Mouse (Mus musculus) MEL (cell line): Measurements from ENCODE around the gene Ccr4. TPM values are rescaled to one million over a fixed set of nuclear protein-coding genes. Genes with fewer than 3 reads are reported as not detected.

Source experiments
- DNase-seq: peaks from one replicate; pipeline ENCODE4 v3.0.0; 2011; ENCODE audit warnings: low read depth, low spot score
- H3K27ac ChIP-seq: 2 replicates; pipeline ENCODE4 v1.5.1; 2012; ENCODE audit warnings: low read depth, mild to moderate bottlenecking, control low read depth, low read length, moderate library complexity; ENCODE audit not compliant: control insufficient read depth
- H3K27me3 ChIP-seq, 2 experiments: fragments of 150-350 bp in 1 of 2; sonication (generic) in 1 of 2; 2 replicates each; pipeline ENCODE4 v1.6.1; 2012; ENCODE audit warnings: low read length in 2 of 2, mild to moderate bottlenecking in 2 of 2, improper control_type of control experiment in 1 of 2, moderate library complexity in 1 of 2; ENCODE audit not compliant: insufficient read depth in 2 of 2, control insufficient read depth in 1 of 2
- H3K36me3 ChIP-seq, 2 experiments: 2 replicates each; pipeline ENCODE4 v1.6.1; 2012 to 2014; ENCODE audit warnings: low read length in 2 of 2, improper control_type of control experiment in 1 of 2, inconsistent platforms in 1 of 2, mild to moderate bottlenecking in 1 of 2; ENCODE audit not compliant: insufficient read depth in 2 of 2, control insufficient read depth in 1 of 2
- H3K4me1 ChIP-seq, 2 experiments: fragments of 150-350 bp in 1 of 2; sonication (generic) in 1 of 2; 2 replicates each; pipeline ENCODE4 v1.6.1; 2012; ENCODE audit warnings: low read length in 2 of 2, improper control_type of control experiment in 1 of 2, mild to moderate bottlenecking in 1 of 2; ENCODE audit not compliant: insufficient read depth in 2 of 2, control insufficient read depth in 1 of 2
- H3K4me3 ChIP-seq, 2 experiments: fragments of 150-350 bp in 1 of 2; sonication (generic) in 1 of 2; 2 replicates each; pipeline ENCODE4 v1.5.1; 2012; ENCODE audit warnings: low read depth in 2 of 2, low read length in 2 of 2, mild to moderate bottlenecking in 2 of 2, moderate library complexity in 2 of 2, control low read depth in 1 of 2, improper control_type of control experiment in 1 of 2; ENCODE audit not compliant: control insufficient read depth in 1 of 2, insufficient read depth in 1 of 2
- H3K79me2 ChIP-seq: 2 replicates; pipeline ENCODE4 v1.6.1; 2012; ENCODE audit warnings: mild to moderate bottlenecking, low read length, moderate library complexity; ENCODE audit not compliant: control insufficient read depth, poor library complexity, insufficient read depth
- H3K9ac ChIP-seq: 2 replicates; pipeline ENCODE4 v1.6.1; 2012; ENCODE audit warnings: low read depth, mild to moderate bottlenecking, control low read depth, low read length, moderate library complexity; ENCODE audit not compliant: control insufficient read depth, poor library complexity, severe bottlenecking
- H3K9me3 ChIP-seq: fragments of 150-350 bp; sonication (generic); replicated peaks from 2 replicates; pipeline ENCODE4 v1.6.1; 2012; ENCODE audit warnings: mild to moderate bottlenecking, low read length, improper control_type of control experiment, moderate library complexity; ENCODE audit not compliant: insufficient read depth
- CHD1 ChIP-seq: IDR thresholded peaks from 2 replicates; pipeline ENCODE4 v1.6.1; 2012; ENCODE audit warnings: low read depth, mild to moderate bottlenecking, inconsistent platforms, low read length, improper control_type of control experiment
- CHD2 ChIP-seq: IDR thresholded peaks from 2 replicates; pipeline ENCODE4 v1.6.1; 2011; ENCODE audit warnings: low read length, improper control_type of control experiment
- CTCF ChIP-seq, 3 experiments: IDR thresholded peaks in 2 of 3; conservative IDR thresholded peaks in 1 of 3; 2 replicates each; pipeline ENCODE4 v1.5.1; 2011 to 2012; ENCODE audit warnings: low read length in 3 of 3, low read depth in 2 of 3, mild to moderate bottlenecking in 2 of 3, improper control_type of control experiment in 1 of 3, inconsistent platforms in 1 of 3, mixed read lengths in 1 of 3, moderate library complexity in 1 of 3; ENCODE audit not compliant: control insufficient read depth in 1 of 3, insufficient read depth in 1 of 3, poor library complexity in 1 of 3, severe bottlenecking in 1 of 3
- E2F4 ChIP-seq: IDR thresholded peaks from 2 replicates; pipeline ENCODE4 v1.6.1; 2011; ENCODE audit warnings: low read depth, low read length, improper control_type of control experiment, borderline replicate concordance
- ELF1 ChIP-seq: IDR thresholded peaks from 2 replicates; pipeline ENCODE4 v1.6.1; 2014; ENCODE audit warnings: low read depth, mild to moderate bottlenecking, inconsistent platforms, low read length, improper control_type of control experiment, moderate library complexity
- EP300 ChIP-seq, 2 experiments: IDR thresholded peaks; 2 replicates each; pipeline ENCODE4 v1.6.1; 2011; ENCODE audit warnings: improper control_type of control experiment in 2 of 2, low read length in 2 of 2, low read depth in 1 of 2, mild to moderate bottlenecking in 1 of 2
- GABPA ChIP-seq: IDR thresholded peaks from 2 replicates; pipeline ENCODE4 v1.6.1; 2012; ENCODE audit warnings: low read depth, mild to moderate bottlenecking, inconsistent platforms, low read length, improper control_type of control experiment, moderate library complexity
- GATA1 ChIP-seq: IDR thresholded peaks from 2 replicates; pipeline ENCODE4 v1.6.1; 2011; ENCODE audit warnings: low read depth, low read length, improper control_type of control experiment
- HCFC1 ChIP-seq: IDR thresholded peaks from 2 replicates; pipeline ENCODE4 v1.6.1; 2012; ENCODE audit warnings: low read depth, mild to moderate bottlenecking, inconsistent platforms, low read length, improper control_type of control experiment, moderate library complexity
- JUND ChIP-seq: IDR thresholded peaks from 2 replicates; pipeline ENCODE4 v1.6.1; 2011; ENCODE audit warnings: low read depth, mild to moderate bottlenecking, improper control_type of control experiment, low read length
- KAT2A ChIP-seq: conservative IDR thresholded peaks from 2 replicates; pipeline ENCODE4 v1.6.1; 2012; ENCODE audit warnings: low read depth, low read length, improper control_type of control experiment, inconsistent platforms
- MAZ ChIP-seq: IDR thresholded peaks from 2 replicates; pipeline ENCODE4 v1.6.1; 2012; ENCODE audit warnings: low read depth, mild to moderate bottlenecking, inconsistent platforms, low read length, improper control_type of control experiment
- MYB ChIP-seq: IDR thresholded peaks from 2 replicates; pipeline ENCODE4 v1.6.1; 2011; ENCODE audit warnings: mild to moderate bottlenecking, low read depth, low read length, improper control_type of control experiment
- NRF1 ChIP-seq: IDR thresholded peaks from 2 replicates; pipeline ENCODE4 v1.6.1; 2014; ENCODE audit warnings: low read depth, mild to moderate bottlenecking, inconsistent platforms, low read length, improper control_type of control experiment, moderate library complexity; ENCODE audit not compliant: poor library complexity, insufficient read depth, severe bottlenecking
- POLR2A ChIP-seq, 2 experiments: IDR thresholded peaks; 2 replicates each; pipeline ENCODE4 v1.6.1; 2011 to 2012; ENCODE audit warnings: low read length in 2 of 2, mild to moderate bottlenecking in 2 of 2, control low read depth in 1 of 2, improper control_type of control experiment in 1 of 2, low read depth in 1 of 2, moderate library complexity in 1 of 2; ENCODE audit not compliant: control insufficient read depth in 1 of 2, insufficient read depth in 1 of 2, poor library complexity in 1 of 2
- RAD21 ChIP-seq: IDR thresholded peaks from 2 replicates; pipeline ENCODE4 v1.6.1; 2011; ENCODE audit warnings: mild to moderate bottlenecking, low read depth, low read length, improper control_type of control experiment
- RCOR1 ChIP-seq: IDR thresholded peaks from 2 replicates; pipeline ENCODE4 v1.6.1; 2012; ENCODE audit warnings: low read depth, mild to moderate bottlenecking, inconsistent platforms, low read length, improper control_type of control experiment
- SIN3A ChIP-seq: IDR thresholded peaks from 2 replicates; pipeline ENCODE4 v1.6.1; 2012; ENCODE audit warnings: low read length, improper control_type of control experiment, inconsistent platforms
- SMC3 ChIP-seq: IDR thresholded peaks from 2 replicates; pipeline ENCODE4 v1.6.1; 2011; ENCODE audit warnings: low read depth, low read length, improper control_type of control experiment
- TBP ChIP-seq: IDR thresholded peaks from 2 replicates; pipeline ENCODE4 v1.8.0; 2011; ENCODE audit warnings: low read depth, low read length, improper control_type of control experiment
- TCF12 ChIP-seq: IDR thresholded peaks from 2 replicates; pipeline ENCODE4 v1.6.1; 2014; ENCODE audit warnings: low read depth, mild to moderate bottlenecking, inconsistent platforms, low read length, improper control_type of control experiment, moderate library complexity
- UBTF ChIP-seq: IDR thresholded peaks from 2 replicates; pipeline ENCODE4 v1.6.1; 2012; ENCODE audit warnings: low read depth, mild to moderate bottlenecking, inconsistent platforms, low read length, improper control_type of control experiment, moderate library complexity, borderline replicate concordance; ENCODE audit not compliant: insufficient read depth
- USF1 ChIP-seq: IDR thresholded peaks from 2 replicates; pipeline ENCODE4 v1.6.1; 2014; ENCODE audit warnings: low read depth, mild to moderate bottlenecking, inconsistent platforms, low read length, improper control_type of control experiment, moderate library complexity
- ZC3H11A ChIP-seq: IDR thresholded peaks from 2 replicates; pipeline ENCODE4 v1.6.1; 2012; ENCODE audit warnings: low read depth, mild to moderate bottlenecking, inconsistent platforms, low read length, improper control_type of control experiment
- ZKSCAN1 ChIP-seq: IDR thresholded peaks from 2 replicates; pipeline ENCODE4 v1.6.1; 2012; ENCODE audit warnings: low read depth, mild to moderate bottlenecking, inconsistent platforms, low read length, improper control_type of control experiment, moderate library complexity
- ZMIZ1 ChIP-seq: IDR thresholded peaks from 2 replicates; pipeline ENCODE4 v1.6.1; 2012; ENCODE audit warnings: low read depth, mild to moderate bottlenecking, inconsistent platforms, low read length, improper control_type of control experiment, moderate library complexity
- polyA plus RNA-seq, 2 experiments: library from polyadenylated mRNA; stranded (reverse) in 1 of 2; unstranded in 1 of 2; fragments of >175 nt in 1 of 2; fragments of >200 nt in 1 of 2; gene quantifications; 2 replicates each; pipeline versions ENCODE4 v1.2.1 to v1.2.4; 2012; ENCODE audit warnings: low replicate concordance in 2 of 2, low read depth in 1 of 2; ENCODE audit not compliant: insufficient read length in 2 of 2, insufficient read depth in 1 of 2, missing spikeins in 1 of 2
- total RNA-seq: library from RNA; depleted of rRNA; stranded (reverse); fragments of 300-350 nt; gene quantifications from 2 replicates; pipeline ENCODE4 v1.2.3, GENCODE M21; 2012

The Ccr4 gene
- total and polyA plus RNA-seq, 3 experiments = 0.15 TPM; not detected in 2

GRCm38 (mm10) chr9:114541279-114541741 lies 36.6 kb upstream of the Ccr4 start:
- Histone ChIP-seq H3K27me3 (no peaks in the 10 kb centered on the region; a peak in 1 of 4 replicates), H3K4me3 (no peak overlapping the region), H3K4me1 (no peaks in the 10 kb centered on the region), H3K9me3 (no peaks in the 10 kb centered on the region), H3K79me2 (no peaks in the 10 kb centered on the region), H3K9ac (no peak overlapping the region), H3K36me3 (no peaks in the 10 kb centered on the region)
- TF ChIP-seq USF1 (no peak), ZKSCAN1 (no peak), ZMIZ1 (no peak), JUND (no peak), E2F4 (no peak), RAD21 (no peak), NRF1 (no peak), SMC3 (no peak), GATA1 (no peak), MYB (no peak), UBTF (no peak), GABPA (no peak), TCF12 (no peak)
- TF ChIP-seq, all 39 proteins: peak for 0
- H3K27ac ChIP-seq = no peak overlapping the region
- no peak for DNase-seq

GRCm38 (mm10) chr9:114538996-114539563 lies 34.4 kb upstream of the Ccr4 start:
- TF ChIP-seq HCFC1 (no peak), NRF1 (no peak), CHD1 (no peak), RCOR1 (no peak), KAT2A (no peak), GABPA (no peak), RAD21 (no peak), USF1 (no peak), MAZ (no peak), POLR2A (IDR thresholded peaks at IDR 0.05; ENCODE audit: control insufficient read depth in 1 of 2, insufficient read depth in 1 of 2, low read depth in 1 of 2, low read length in 2 of 2, poor library complexity in 1 of 2) (no peak), EP300 (IDR thresholded peaks at IDR 0.05; ENCODE audit: low read depth in 1 of 2, low read length in 2 of 2) (no peak), SMC3 (no peak), ELF1 (no peak), CTCF (IDR thresholded peaks at IDR 0.05 in 2 of 3, conservative IDR thresholded peaks at IDR 0.05 in 1 of 3; ENCODE audit: control insufficient read depth in 1 of 3, insufficient read depth in 1 of 3, low read depth in 2 of 3, low read length in 3 of 3, poor library complexity in 1 of 3, severe bottlenecking in 1 of 3) (no peak), ZC3H11A (no peak), CHD2 (no peak), MYB (no peak), SIN3A (no peak), TBP (no peak), E2F4 (no peak)
- Histone ChIP-seq H3K4me1 (no peaks in the 10 kb centered on the region), H3K9me3 (no peaks in the 10 kb centered on the region), H3K36me3 (no peaks in the 10 kb centered on the region), H3K79me2 (no peaks in the 10 kb centered on the region), H3K27me3 (no peaks in the 10 kb centered on the region; a peak in 1 of 4 replicates), H3K4me3 (no peak overlapping the region), H3K27ac (no peak overlapping the region), H3K9ac (no peak overlapping the region)
- no peak for DNase-seq
